Mouse (Mus musculus) MEL (cell line): ENCODE measurements around the gene Akap17b. TPM values are rescaled to one million over a fixed set of nuclear protein-coding genes. Genes with fewer than 3 reads are reported as not detected.

ENCODE experiments used
- DNase-seq: peaks from one replicate; pipeline ENCODE4 v3.0.0; 2011; ENCODE audit warnings: low read depth, low spot score
- H3K27ac ChIP-seq: 2 replicates; pipeline ENCODE4 v1.5.1; 2012; ENCODE audit warnings: low read depth, mild to moderate bottlenecking, control low read depth, low read length, moderate library complexity; ENCODE audit not compliant: control insufficient read depth
- H3K27me3 ChIP-seq, 2 experiments: fragments of 150-350 bp in 1 of 2; sonication (generic) in 1 of 2; 2 replicates each; pipeline ENCODE4 v1.6.1; 2012; ENCODE audit warnings: low read length in 2 of 2, mild to moderate bottlenecking in 2 of 2, improper control_type of control experiment in 1 of 2, moderate library complexity in 1 of 2; ENCODE audit not compliant: insufficient read depth in 2 of 2, control insufficient read depth in 1 of 2
- H3K36me3 ChIP-seq, 2 experiments: 2 replicates each; pipeline ENCODE4 v1.6.1; 2012 to 2014; ENCODE audit warnings: low read length in 2 of 2, improper control_type of control experiment in 1 of 2, inconsistent platforms in 1 of 2, mild to moderate bottlenecking in 1 of 2; ENCODE audit not compliant: insufficient read depth in 2 of 2, control insufficient read depth in 1 of 2
- H3K4me1 ChIP-seq, 2 experiments: fragments of 150-350 bp in 1 of 2; sonication (generic) in 1 of 2; 2 replicates each; pipeline ENCODE4 v1.6.1; 2012; ENCODE audit warnings: low read length in 2 of 2, improper control_type of control experiment in 1 of 2, mild to moderate bottlenecking in 1 of 2; ENCODE audit not compliant: insufficient read depth in 2 of 2, control insufficient read depth in 1 of 2
- H3K4me3 ChIP-seq, 2 experiments: fragments of 150-350 bp in 1 of 2; sonication (generic) in 1 of 2; 2 replicates each; pipeline ENCODE4 v1.5.1; 2012; ENCODE audit warnings: low read depth in 2 of 2, low read length in 2 of 2, mild to moderate bottlenecking in 2 of 2, moderate library complexity in 2 of 2, control low read depth in 1 of 2, improper control_type of control experiment in 1 of 2; ENCODE audit not compliant: control insufficient read depth in 1 of 2, insufficient read depth in 1 of 2
- H3K79me2 ChIP-seq: 2 replicates; pipeline ENCODE4 v1.6.1; 2012; ENCODE audit warnings: mild to moderate bottlenecking, low read length, moderate library complexity; ENCODE audit not compliant: control insufficient read depth, poor library complexity, insufficient read depth
- H3K9ac ChIP-seq: 2 replicates; pipeline ENCODE4 v1.6.1; 2012; ENCODE audit warnings: low read depth, mild to moderate bottlenecking, control low read depth, low read length, moderate library complexity; ENCODE audit not compliant: control insufficient read depth, poor library complexity, severe bottlenecking
- H3K9me3 ChIP-seq: fragments of 150-350 bp; sonication (generic); replicated peaks from 2 replicates; pipeline ENCODE4 v1.6.1; 2012; ENCODE audit warnings: mild to moderate bottlenecking, low read length, improper control_type of control experiment, moderate library complexity; ENCODE audit not compliant: insufficient read depth
- BHLHE40 ChIP-seq: IDR thresholded peaks from 2 replicates; pipeline ENCODE4 v1.6.1; 2012; ENCODE audit warnings: low read depth, mild to moderate bottlenecking, inconsistent platforms, low read length, improper control_type of control experiment, borderline replicate concordance
- CHD2 ChIP-seq: IDR thresholded peaks from 2 replicates; pipeline ENCODE4 v1.6.1; 2011; ENCODE audit warnings: low read length, improper control_type of control experiment
- E2F4 ChIP-seq: IDR thresholded peaks from 2 replicates; pipeline ENCODE4 v1.6.1; 2011; ENCODE audit warnings: low read depth, low read length, improper control_type of control experiment, borderline replicate concordance
- EP300 ChIP-seq, 2 experiments: IDR thresholded peaks; 2 replicates each; pipeline ENCODE4 v1.6.1; 2011; ENCODE audit warnings: improper control_type of control experiment in 2 of 2, low read length in 2 of 2, low read depth in 1 of 2, mild to moderate bottlenecking in 1 of 2
- ETS1 ChIP-seq: IDR thresholded peaks from 2 replicates; pipeline ENCODE4 v1.6.1; 2012; ENCODE audit warnings: low read depth, mild to moderate bottlenecking, inconsistent platforms, low read length, improper control_type of control experiment, moderate library complexity
- GABPA ChIP-seq: IDR thresholded peaks from 2 replicates; pipeline ENCODE4 v1.6.1; 2012; ENCODE audit warnings: low read depth, mild to moderate bottlenecking, inconsistent platforms, low read length, improper control_type of control experiment, moderate library complexity
- MAFK ChIP-seq: IDR thresholded peaks from 2 replicates; pipeline ENCODE4 v1.6.1; 2011; ENCODE audit warnings: low read depth, mild to moderate bottlenecking, low read length, improper control_type of control experiment, borderline replicate concordance
- MAX ChIP-seq: IDR thresholded peaks from 2 replicates; pipeline ENCODE4 v1.6.1; 2011; ENCODE audit warnings: low read length, improper control_type of control experiment
- MAZ ChIP-seq: IDR thresholded peaks from 2 replicates; pipeline ENCODE4 v1.6.1; 2012; ENCODE audit warnings: low read depth, mild to moderate bottlenecking, inconsistent platforms, low read length, improper control_type of control experiment
- MEF2A ChIP-seq: IDR thresholded peaks from 2 replicates; pipeline ENCODE4 v1.6.1; 2014; ENCODE audit warnings: low read depth, mild to moderate bottlenecking, inconsistent platforms, low read length, improper control_type of control experiment; ENCODE audit not compliant: poor library complexity, insufficient replicate concordance, severe bottlenecking; ENCODE audit errors: extremely low read depth
- MYB ChIP-seq: IDR thresholded peaks from 2 replicates; pipeline ENCODE4 v1.6.1; 2011; ENCODE audit warnings: mild to moderate bottlenecking, low read depth, low read length, improper control_type of control experiment
- MYC ChIP-seq: IDR thresholded peaks from 2 replicates; pipeline ENCODE4 v1.6.1; 2011; ENCODE audit warnings: low read depth, mild to moderate bottlenecking, low read length, improper control_type of control experiment, moderate library complexity
- NELFE ChIP-seq: IDR thresholded peaks from 2 replicates; pipeline ENCODE4 v1.6.1; 2011; ENCODE audit warnings: low read depth, low read length, improper control_type of control experiment
- POLR2A ChIP-seq, 2 experiments: IDR thresholded peaks; 2 replicates each; pipeline ENCODE4 v1.6.1; 2011 to 2012; ENCODE audit warnings: low read length in 2 of 2, mild to moderate bottlenecking in 2 of 2, control low read depth in 1 of 2, improper control_type of control experiment in 1 of 2, low read depth in 1 of 2, moderate library complexity in 1 of 2; ENCODE audit not compliant: control insufficient read depth in 1 of 2, insufficient read depth in 1 of 2, poor library complexity in 1 of 2
- POLR2AphosphoS2 ChIP-seq: IDR thresholded peaks from 2 replicates; pipeline ENCODE4 v1.6.1; 2011; ENCODE audit warnings: low read length, improper control_type of control experiment
- RCOR1 ChIP-seq: IDR thresholded peaks from 2 replicates; pipeline ENCODE4 v1.6.1; 2012; ENCODE audit warnings: low read depth, mild to moderate bottlenecking, inconsistent platforms, low read length, improper control_type of control experiment
- TBP ChIP-seq: IDR thresholded peaks from 2 replicates; pipeline ENCODE4 v1.8.0; 2011; ENCODE audit warnings: low read depth, low read length, improper control_type of control experiment
- TCF12 ChIP-seq: IDR thresholded peaks from 2 replicates; pipeline ENCODE4 v1.6.1; 2014; ENCODE audit warnings: low read depth, mild to moderate bottlenecking, inconsistent platforms, low read length, improper control_type of control experiment, moderate library complexity
- ZC3H11A ChIP-seq: IDR thresholded peaks from 2 replicates; pipeline ENCODE4 v1.6.1; 2012; ENCODE audit warnings: low read depth, mild to moderate bottlenecking, inconsistent platforms, low read length, improper control_type of control experiment
- ZKSCAN1 ChIP-seq: IDR thresholded peaks from 2 replicates; pipeline ENCODE4 v1.6.1; 2012; ENCODE audit warnings: low read depth, mild to moderate bottlenecking, inconsistent platforms, low read length, improper control_type of control experiment, moderate library complexity
- polyA plus RNA-seq, 2 experiments: library from polyadenylated mRNA; stranded (reverse) in 1 of 2; unstranded in 1 of 2; fragments of >175 nt in 1 of 2; fragments of >200 nt in 1 of 2; gene quantifications; 2 replicates each; pipeline versions ENCODE4 v1.2.1 to v1.2.4; 2012; ENCODE audit warnings: low replicate concordance in 2 of 2, low read depth in 1 of 2; ENCODE audit not compliant: insufficient read length in 2 of 2, insufficient read depth in 1 of 2, missing spikeins in 1 of 2
- total RNA-seq: library from RNA; depleted of rRNA; stranded (reverse); fragments of 300-350 nt; gene quantifications from 2 replicates; pipeline ENCODE4 v1.2.3, GENCODE M21; 2012

Akap17b gene
- total and polyA plus RNA-seq, 3 experiments: 1.3 to 1.6 TPM; not detected in 1

- H3K79me2 ChIP-seq: no peaks in the 10 kb centered on the region
- no peak overlapping the region for H3K9ac ChIP-seq
- no peak overlapping the region for H3K4me3 ChIP-seq
- DNase-seq: no peak
- TF ChIP-seq MYC (no peak), MAFK (no peak), MYB (no peak), MAZ (no peak), POLR2A (IDR thresholded peaks at IDR 0.05; ENCODE audit: control insufficient read depth in 1 of 2, insufficient read depth in 1 of 2, low read depth in 1 of 2, low read length in 2 of 2, poor library complexity in 1 of 2) (no peak), GABPA (no peak), MEF2A (no peak), CHD2 (no peak), E2F4 (no peak), RCOR1 (no peak), NELFE (no peak), EP300 (IDR thresholded peaks at IDR 0.05; ENCODE audit: low read depth in 1 of 2, low read length in 2 of 2) (no peak), TBP (no peak), ZC3H11A (no peak)
- TF ChIP-seq, all 39 proteins: peak for 0
- no peaks in the 10 kb centered on the region for H3K9me3 ChIP-seq
- no peak overlapping the region for H3K27ac ChIP-seq
- H3K36me3 ChIP-seq: peaks cover 0 to 5% of the 10 kb centered on the region in 2 experiments; a peak in 2 of 4 replicates
- H3K27me3 ChIP-seq: no peaks in the 10 kb centered on the region
- peaks cover 0 to 5% of the 10 kb centered on the region in 2 experiments; a peak in 3 of 4 replicates for H3K4me1 ChIP-seq
Observed at GRCm38 (mm10) chrX:36587304-36588209, 57.6 kb downstream of the Akap17b start.

- Histone ChIP-seq H3K27ac (no peak overlapping the region), H3K4me1 (peaks cover 0 to 5% of the 10 kb centered on the region in 2 experiments; a peak in 3 of 4 replicates), H3K9ac (no peak overlapping the region), H3K79me2 (no peaks in the 10 kb centered on the region), H3K36me3 (peaks cover 0 to 5% of the 10 kb centered on the region in 2 experiments; a peak in 2 of 4 replicates), H3K9me3 (no peaks in the 10 kb centered on the region), H3K27me3 (no peaks in the 10 kb centered on the region), H3K4me3 (no peak overlapping the region)
- TF ChIP-seq BHLHE40 (no peak), POLR2AphosphoS2 (no peak), TCF12 (no peak), E2F4 (no peak), RCOR1 (no peak), ETS1 (no peak), ZC3H11A (no peak), POLR2A (IDR thresholded peaks at IDR 0.05; ENCODE audit: control insufficient read depth in 1 of 2, insufficient read depth in 1 of 2, low read depth in 1 of 2, low read length in 2 of 2, poor library complexity in 1 of 2) (no peak), MEF2A (no peak), TBP (no peak), ZKSCAN1 (no peak), MAX (no peak)
- no peak for DNase-seq
Observed at GRCm38 (mm10) chrX:36586629-36587303, 58.4 kb downstream of the Akap17b start.
